Mouse (Mus musculus) embryo, embryonic 11.5 days (tissue): Measurements from ENCODE around the gene Plcb3.
"Not testable (repeated sequence)": the region's sequence is repeated elsewhere in the genome, so short reads cannot be mapped to it uniquely, and the experiment has no call there.

Source experiments
- DNase-seq: peaks from one replicate; pipeline ENCODE4 v3.0.0-alpha.2; 2012; ENCODE audit warnings: low read depth, low spot score

Plcb3 gene

GRCm38 (mm10) chr19:6991166-6991565 is 14.9 kb upstream of the Plcb3 start:
- DNase-seq = not testable (repeated sequence)

DNA sequence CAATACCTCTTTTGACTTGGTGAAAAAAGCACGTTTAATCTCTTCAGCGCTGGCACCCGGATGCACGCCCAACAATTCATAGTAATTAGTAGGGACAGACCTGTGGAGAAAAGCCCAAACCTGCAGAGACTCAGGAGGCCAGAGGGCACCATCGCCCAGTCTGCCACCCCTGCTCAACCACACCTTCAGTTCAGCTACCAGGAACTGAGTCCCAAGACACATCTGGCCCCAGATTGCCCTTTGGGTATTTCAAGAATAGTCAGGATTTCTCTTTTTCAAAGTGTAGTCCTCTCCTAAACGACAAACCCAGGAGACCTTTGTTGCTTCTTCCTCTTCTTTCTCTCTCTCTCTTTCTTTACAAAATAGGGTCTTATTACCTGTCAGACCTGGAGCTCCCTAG is 14.4 kb upstream of the Plcb3 start:
- DNase-seq = no peak

- DNase-seq = no peak
Measured at GRCm38 (mm10) chr19:6989251-6989650, 13.0 kb upstream of the Plcb3 start.

- DNase-seq = no peak
Measured at GRCm38 (mm10) chr19:6987904-6988285, 11.6 kb upstream of the Plcb3 start.

DNA sequence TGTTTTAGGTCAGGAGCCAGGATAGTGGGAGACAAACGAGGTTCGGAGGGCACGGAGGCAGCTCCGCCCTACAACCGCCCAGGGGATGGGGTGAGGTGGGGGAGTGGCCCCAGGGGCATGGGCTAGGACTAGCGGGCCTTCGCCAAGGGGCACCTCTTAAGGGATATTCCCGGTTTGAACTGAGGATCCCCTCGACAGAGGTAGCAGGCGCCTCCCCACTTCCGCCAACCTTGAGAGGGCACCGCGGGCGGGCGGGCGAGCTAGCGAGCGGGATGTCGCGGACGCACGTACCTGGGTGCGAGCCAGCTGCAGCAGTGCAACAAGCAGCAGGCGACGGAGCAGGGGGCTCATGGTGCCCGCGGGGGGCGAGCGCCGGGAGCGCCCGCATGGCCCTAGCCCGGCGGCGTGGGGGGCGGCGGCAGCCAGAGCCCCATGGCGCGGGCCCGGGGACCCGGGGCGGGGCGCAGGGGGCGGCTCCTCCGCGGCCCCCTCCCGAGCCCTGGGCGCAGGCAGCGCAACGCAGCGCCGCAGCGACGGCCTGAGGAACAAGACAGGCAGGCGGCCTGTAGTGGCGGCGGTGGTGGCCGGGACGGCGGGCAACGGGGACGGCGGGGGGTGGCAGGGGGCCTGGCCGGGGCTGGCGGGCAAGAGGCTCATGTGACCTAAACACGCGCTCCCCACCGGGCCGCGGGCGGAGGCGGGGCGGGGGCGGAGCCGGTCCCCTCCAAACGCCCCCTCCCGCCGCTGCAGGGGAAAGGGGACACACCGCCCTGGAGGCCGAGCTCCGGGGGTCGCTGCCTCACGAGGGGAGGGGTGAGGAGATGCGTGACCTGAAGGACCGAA is 11.0 kb upstream of the Plcb3 start, which contains the start of gene Vegfb:
TSS of gene Vegfb (minus strand) at position 591 of the 843 bp plus-strand sequence.
- DNase-seq = no peak

- no peak for DNase-seq
Measured at GRCm38 (mm10) chr19:6985951-6986708, 9.9 kb upstream of the Plcb3 start.

DNA sequence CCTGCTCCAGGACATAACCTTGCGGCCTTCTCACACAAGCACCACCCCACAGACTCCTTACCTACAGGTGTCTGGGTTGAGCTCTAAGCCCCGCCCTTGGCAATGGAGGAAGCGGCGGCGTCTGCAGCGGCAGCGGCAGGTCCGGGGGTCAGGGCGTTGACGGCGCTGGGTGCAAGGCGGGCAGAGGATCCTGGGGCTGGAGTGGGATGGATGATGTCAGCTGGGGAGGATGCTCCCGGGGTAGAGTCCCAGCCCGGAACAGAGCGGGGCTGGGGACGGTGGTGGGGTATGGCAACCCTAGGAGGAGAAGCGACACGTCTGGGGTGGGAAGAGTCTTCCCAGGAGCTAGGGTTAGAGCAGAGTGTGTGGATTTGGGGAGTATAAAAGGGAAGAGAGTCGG is 9.0 kb upstream of the Plcb3 start:
- DNase-seq = no peak

DNA sequence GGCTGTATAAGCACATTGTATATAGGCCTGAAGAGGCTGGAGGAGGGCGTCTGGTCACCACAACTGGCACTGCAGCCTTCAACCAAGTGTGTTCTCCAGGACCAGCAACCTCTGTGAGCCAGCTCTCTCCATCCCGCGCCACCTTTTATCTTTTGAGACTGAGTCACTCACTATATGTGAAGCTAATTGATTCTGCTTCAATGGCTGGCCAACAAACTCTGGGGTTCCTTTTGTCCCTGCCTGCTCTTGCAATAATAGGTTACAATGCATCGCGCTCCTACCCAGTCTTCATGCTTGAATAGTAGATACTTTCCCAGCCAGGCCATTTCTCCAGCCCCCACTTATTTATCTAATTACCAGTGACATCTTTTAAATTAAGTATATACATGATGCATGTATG is 7.4 kb upstream of the Plcb3 start:
- DNase-seq = no peak

DNA sequence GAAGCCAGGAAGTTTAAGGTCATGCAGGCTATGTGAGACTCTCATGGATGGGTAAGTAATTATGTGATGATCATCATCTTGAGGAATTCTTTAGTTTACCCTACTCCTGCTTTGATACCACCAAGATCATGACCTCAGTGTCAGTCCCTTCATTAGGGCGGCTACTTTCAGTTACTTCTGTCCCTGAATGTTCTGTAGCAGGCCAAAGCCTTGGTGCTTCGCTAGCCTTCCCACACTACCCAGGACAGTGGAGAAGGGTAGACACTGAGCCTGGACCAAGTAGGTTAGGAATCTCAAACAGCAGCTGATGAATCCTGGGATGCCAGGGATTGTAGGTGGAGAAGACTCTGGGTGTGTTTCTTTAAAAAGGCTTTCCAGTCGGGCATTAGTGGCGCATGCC is 5.2 kb upstream of the Plcb3 start:
- DNase-seq = no peak

DNA sequence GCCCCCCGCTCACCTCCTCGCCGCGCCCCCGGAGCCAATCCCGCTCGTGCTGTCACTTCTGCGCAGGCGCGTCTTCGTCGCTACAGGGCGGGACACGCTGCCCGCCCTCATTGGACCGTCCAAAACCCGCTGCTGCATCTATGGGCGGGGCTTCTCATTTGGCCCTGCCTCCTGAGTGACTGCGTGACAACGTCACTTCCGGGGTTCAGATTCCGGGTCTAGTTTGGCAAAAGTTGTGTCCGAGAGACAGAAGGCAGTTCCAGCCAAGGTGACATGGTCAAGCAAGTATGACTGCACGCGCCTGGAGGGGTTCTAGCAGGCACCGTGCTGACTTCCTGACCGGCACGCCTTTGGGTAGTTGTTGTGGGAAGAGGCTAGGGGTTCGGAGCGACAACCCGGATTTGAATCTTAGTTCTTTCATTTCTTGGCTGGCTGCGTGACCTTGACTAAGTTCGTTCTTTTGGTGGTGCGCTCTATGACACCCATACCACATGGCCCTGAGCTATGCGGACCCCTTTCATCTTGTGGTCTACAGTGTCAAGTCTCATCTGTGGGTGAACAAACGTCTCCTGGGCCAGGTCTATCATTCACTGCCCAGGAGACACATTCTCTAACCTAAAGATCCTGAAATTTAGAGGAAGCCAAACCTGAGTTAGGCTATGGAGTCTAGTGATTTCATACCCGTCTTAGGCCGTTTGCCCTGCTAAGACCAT is 4.3 kb upstream of the Plcb3 start, which contains the start of gene Fkbp2:
TSS of gene Fkbp2 (minus strand) at position 121 of the 713 bp plus-strand sequence.
- DNase-seq = peak; percentile 99

GRCm38 (mm10) chr19:6979486-6980380 is 3.5 kb upstream of the Plcb3 start:
- DNase-seq = peak; percentile 98

DNA sequence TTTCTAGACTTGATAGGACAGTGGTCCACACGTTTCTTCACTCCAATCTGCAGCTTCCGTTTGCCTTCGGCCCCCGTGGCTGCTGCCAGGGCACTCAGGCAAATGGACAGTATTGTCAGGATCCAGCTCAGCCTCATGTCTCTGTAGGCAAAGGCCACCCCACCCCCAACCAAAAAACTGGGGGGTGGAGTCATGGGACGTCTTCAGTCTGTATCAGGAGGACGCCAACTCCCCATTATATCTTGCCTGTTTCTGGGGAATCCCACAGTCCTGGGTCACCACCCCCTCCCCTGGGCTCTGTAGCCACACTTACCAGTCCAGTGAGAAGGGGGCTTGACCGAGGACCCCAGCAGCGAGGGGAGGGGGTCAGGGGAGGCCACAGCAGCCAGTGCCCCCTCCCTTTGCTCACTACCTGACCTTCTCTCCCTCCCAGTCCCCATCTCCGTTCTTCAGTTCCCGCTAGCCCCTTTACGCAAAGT is 2.8 kb upstream of the Plcb3 start:
- DNase-seq = no peak

DNA sequence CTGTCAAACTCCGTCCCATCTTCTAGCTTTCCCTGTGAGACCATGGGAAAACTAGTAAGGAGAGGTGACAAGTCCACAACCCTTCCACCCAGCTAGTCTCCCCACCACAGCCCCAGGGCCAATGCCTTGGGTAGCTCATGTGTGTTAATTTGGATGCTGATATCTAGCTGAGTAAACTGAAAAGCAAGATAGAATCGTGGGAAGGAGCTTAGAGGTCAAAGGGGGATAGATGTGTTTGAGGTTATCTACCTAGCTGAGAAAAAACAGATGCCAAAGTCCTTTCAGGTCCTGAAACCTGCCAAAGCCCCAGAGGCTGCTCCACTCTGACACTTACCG is 2.3 kb upstream of the Plcb3 start:
- no peak for DNase-seq

- no peak for DNase-seq
Measured at GRCm38 (mm10) chr19:6977759-6978638, 1.7 kb upstream of the Plcb3 start.

- DNase-seq = peak; percentile 84
Measured at GRCm38 (mm10) chr19:6974211-6975205, 1.8 kb downstream of the Plcb3 start, which contains the start of gene Ppp1r14b. Gene Ppp1r14b, plus strand, starts transcription at chr19:6974968.

DNA sequence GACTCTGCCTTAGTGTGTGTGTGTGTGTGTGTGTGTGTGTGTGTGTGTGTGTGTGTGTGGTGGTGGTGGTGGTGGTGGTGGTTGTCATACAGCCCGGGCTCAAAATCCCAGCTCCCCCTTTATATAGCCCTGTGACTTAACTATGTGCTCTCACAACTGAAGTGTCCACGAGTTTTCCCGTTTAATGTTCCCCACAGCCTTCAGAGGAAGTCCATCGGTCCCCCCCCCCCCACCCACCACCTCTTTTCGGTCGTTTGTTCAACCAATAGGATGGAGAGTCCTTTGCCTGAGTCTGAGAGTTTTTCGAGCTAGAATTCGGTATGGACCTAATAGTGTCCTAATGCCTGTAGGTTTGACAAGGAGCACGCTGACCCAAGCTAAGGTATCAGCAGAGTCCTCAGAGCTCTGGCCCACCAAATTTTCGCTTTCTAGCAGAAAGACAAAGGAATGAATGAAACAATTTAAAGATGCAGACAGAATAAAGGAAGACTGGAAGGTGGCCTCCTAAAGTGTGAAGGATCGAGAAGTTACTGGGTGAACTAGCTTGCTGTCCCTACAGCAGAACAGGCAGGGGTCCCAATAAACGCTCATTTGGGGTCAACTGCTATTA is 2.6 kb downstream of the Plcb3 start:
- no peak for DNase-seq

- no peak for DNase-seq
Measured at GRCm38 (mm10) chr19:6972247-6972917, 3.9 kb downstream of the Plcb3 start.

- DNase-seq = no peak
Measured at GRCm38 (mm10) chr19:6971644-6972043, 4.6 kb downstream of the Plcb3 start.
